Mouse (Mus musculus) 3T3-L1 (cell line): ENCODE data around the gene Col8a1.

Source experiments
- DNase-seq: peaks from one replicate; pipeline ENCODE4 v3.0.0-alpha.2; 2015; ENCODE audit warnings: low read depth, low spot score

Gene Col8a1

DNA sequence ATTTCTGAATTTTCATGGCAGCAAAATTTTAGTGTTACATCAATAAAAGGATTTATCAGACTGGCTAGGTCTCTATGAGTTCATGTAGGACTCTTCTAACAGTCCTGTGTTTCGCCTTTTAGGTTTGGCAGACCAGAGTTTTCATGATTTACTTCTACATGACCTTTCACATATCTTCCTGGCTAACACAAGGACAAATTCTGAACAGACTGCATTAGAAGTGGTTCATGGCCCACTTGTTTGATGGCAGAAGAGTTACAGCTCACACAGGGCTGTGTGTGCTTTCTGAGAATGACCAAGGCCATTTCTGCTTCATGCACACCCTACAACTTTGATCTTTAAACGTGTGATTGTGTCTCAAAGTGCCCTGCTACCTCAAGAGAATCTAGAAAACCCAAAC, 82.3 kb downstream of the Col8a1 start:
- peak; percentile 62 for DNase-seq

DNA sequence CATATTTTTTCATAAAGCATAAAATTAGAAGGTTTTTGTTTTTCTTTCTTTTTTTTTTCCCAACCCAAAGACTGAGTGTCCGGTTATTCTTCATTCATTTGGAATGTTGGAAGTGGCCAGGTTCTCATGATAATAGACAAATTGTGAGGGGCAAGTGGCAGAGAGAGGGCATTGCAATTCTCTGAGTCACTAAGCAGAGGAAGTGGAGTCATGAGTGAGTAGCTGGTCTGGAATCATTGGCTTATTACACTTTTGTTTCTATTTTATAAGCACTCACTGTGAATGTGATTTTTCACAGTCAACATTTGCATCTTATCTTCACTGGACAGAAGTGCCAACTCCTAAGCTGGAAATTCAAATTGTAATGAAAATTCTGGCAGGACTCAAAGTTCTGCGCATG, 82.9 kb downstream of the Col8a1 start:
- peak; percentile 97 for DNase-seq

- DNase-seq = peak; percentile 89
Observed at GRCm38 (mm10) chr16:57669348-57669747, 85.2 kb downstream of the Col8a1 start.

GRCm38 (mm10) chr16:57662661-57663060, 91.9 kb downstream of the Col8a1 start:
- no peak for DNase-seq

DNA sequence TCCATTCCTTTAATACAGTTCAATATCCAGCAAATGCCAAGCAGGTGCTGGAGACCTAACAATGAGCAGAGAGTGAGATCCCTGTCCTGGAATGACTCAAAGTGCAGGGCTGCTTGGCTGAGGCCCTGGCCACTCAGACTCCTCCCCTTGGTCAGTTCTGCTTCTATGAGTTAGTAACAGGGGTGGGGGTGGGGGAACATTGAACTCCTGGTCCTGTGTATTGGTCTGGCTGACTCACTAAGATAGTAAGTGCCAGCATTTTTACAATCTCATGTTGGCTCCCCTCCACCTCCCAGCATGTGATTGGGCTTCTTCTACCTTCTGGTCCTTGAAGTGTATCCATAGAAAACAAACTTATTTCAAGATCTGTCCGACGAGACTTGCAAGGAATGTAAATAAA, 104.6 kb downstream of the Col8a1 start:
- DNase-seq = peak; percentile 93

DNA sequence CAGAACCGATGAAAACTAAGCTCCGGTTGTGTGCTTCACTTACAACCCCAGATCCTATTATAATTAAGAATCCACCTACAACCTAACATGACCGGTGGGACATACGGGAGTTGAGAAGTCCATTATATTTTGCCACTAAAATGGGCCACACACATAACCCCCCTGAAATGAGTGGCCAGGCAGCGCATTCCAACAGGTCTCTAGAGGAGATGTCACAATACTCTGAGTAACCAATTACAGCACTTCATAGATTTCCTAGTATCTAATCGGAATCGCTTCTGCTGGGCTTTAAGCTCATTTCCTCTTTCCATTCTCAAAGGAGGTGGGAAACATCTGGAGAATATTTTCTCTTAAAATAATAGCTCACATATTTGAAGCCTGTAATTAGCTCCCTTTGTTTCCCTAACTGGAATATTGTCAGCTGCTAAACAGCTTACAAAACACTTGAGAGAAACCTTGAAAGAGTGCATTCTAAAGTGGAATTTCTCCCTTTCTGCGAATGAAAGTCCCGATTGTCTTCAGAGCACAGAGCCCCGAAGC, 113.1 kb downstream of the Col8a1 start:
- no peak for DNase-seq

DNA sequence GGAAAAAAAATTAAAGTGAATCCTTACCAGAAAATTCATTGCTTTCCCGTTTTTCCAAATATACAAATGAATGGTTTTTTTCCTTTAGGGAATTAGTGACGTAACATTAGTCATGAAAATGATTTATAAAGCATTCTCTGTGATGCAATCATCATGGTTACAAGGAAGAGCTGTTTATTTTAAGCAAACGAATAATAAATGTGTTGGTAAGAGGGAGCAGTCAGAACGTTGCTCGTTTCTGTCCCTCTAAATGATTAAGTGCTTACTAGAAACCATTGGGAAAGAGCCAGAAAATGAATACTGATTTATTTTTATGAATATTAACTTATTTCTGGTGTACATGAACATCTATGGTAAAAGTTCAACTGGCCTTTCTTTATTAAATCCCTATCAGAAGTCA, 119.8 kb downstream of the Col8a1 start:
- peak; percentile 48 for DNase-seq

GRCm38 (mm10) chr16:57634191-57634590, 120.3 kb downstream of the Col8a1 start:
- DNase-seq = peak; percentile 92

GRCm38 (mm10) chr16:57611768-57612167, 142.8 kb downstream of the Col8a1 start:
- peak; percentile 82 for DNase-seq

DNA sequence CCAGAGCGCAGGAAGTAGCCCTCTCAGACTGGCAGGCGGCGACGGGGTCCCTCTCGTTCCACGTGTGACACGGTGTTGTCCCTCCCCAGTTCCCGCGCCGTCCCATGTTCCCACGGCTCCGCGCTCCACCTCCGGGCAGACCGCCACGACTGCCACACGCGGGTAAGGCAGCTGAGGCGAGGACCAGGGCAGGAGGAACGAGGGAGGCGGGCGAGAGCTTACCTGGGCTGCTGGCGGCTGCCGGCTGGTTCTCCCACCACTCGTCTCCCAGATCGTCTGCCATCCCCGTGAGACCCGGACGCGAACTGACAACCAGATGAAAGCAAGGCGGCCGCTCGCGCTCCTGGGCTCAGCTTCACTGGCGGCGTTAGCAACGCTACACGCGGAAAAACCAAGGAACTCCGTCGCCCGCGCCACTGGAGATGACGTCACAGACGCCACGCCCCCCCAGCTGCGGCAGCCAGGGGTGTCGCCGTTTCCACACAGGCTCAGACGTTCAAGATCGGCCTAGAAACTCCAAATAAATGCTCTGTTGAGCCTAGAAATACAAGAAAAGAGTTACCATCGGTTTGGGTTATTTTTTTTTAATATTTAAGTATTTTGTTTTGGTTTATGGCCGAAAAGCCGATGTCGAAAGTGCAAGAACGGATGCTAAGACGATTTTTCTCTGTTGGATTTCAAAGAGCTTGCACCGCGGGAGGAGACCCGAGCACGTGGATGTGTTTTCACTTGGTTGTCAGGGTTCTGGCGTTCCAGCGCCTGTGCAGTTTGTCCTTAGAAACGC, 147.9 kb downstream of the Col8a1 start, which contains the start of gene Cmss1:
Gene Cmss1 (minus strand): TSS at position 421 of the 784 bp plus-strand sequence.
- DNase-seq = peak; percentile 87

GRCm38 (mm10) chr16:57601031-57601430, 153.5 kb downstream of the Col8a1 start:
- DNase-seq = no peak

DNA sequence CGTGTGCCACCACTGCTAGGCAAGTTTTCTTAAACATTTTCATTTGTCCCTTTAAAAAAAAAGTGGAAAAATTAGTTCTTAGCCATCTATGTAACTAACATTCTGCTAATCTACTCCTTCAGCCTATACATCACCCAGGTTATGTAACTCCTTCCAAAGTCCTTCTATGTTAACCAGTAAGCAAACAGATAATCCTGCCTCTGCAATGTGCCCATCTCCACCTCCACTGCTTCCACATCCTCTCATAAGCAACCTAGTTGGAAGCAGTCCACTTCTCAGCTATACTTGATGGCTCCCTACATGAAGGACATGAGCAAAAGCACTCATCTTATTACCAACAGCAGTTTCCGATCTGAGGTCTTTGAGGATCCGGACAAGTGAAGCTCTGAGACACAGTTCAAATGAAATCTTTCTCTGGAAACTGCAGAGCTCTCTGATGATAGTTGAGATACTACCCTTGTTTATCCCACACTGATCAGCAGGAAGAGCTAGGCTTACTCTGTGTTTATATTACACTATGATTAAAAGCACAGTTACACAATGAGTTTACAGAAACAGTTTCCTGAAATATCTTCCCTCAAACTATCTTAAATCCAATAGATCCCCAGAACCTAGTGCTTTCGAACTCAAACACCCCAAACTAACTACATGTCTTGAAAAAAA, 157.1 kb downstream of the Col8a1 start:
- DNase-seq = no peak

DNA sequence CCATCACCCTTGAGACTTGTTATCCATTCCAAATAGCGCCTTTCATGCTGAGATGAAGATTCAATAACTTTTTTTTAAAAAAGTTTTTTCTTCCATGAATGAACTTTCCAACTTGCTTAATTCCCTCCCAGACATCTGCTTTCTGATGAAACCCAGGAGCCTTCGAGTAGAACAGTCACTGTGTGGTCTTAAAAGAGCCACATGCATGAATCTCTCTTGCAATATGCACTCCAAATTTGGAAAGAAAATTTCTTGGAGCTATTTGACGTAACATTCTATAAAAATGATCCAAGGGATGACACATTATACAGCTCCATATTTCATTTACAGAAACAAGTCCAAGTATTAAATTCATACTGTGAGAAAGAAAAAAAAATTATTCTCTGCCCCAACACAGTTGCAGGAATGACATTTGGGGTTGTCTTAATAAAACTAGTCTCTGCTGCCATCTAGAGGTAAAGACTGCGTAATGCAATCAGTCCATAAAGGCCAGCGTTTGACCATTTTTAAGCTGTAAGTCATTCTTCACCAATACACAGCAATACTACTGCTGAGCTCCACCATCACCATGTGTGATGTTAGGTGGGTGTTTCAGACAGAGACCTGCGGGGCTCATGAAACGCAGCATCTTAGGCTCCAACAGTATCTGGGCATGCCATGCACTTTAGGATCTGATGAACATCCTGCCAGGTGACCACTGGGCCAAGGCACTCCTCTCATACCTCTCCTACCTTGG, 160.9 kb downstream of the Col8a1 start:
- peak; percentile 90 for DNase-seq

DNA sequence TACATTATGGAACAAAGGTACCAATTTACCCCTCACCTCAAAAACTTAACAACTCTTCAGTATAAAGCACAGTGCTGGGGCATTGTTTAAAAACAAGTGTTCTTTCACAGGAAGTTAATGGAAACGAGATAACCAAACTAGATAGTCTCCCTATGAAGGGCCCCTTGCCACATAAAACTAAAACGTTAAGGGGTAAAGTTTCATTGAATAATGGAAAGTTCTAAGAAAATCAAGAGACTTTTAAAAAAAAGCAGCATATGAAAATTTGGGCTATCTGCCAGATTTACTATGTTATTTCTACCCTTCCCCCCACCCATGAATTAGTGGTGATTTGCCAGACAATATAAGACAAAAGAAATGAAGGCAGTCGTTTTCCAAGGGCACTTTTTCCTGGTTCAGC, 169.3 kb downstream of the Col8a1 start:
- no peak for DNase-seq

DNA sequence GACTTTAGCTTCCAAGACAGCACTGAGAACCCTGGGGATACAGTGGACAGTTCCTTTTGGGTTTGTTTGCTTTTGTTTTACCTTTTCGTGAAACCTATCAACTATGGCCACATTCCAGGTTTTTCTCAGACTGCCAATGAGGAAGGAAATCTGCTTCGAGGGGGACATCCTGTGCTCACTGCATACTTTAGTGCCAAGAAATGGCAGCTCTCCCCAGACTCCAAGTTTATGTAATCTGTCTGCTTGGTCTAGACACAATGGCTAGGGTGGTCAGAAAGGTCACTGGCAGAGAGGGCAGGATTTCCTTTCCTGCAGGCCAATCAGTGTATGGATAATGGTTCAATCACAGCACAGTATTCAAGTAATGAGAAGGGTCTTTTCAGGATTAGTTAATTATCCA, 172.5 kb downstream of the Col8a1 start:
- DNase-seq = no peak

GRCm38 (mm10) chr16:57580041-57580440, 174.5 kb downstream of the Col8a1 start:
- no peak for DNase-seq

DNA sequence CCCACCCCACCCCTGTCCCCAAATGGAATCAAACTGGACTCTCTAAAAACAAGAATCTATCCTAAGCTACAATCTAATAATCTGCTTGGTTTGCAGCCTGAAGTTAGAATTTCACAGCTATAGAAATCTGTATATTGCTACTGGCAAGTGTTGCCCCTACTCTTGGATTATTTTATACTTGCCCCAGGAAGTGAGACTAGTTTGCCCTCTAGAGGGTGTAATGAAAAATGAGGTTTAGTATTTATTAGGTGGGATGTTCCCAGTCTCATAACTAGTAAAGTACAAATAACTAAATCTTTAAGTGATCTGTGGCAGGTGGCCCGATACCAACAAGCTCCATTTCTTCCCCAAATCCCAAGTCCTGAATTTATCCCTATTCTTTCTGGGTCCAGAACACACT, 177.0 kb downstream of the Col8a1 start:
- DNase-seq = peak; percentile 64

GRCm38 (mm10) chr16:57575764-57576388, 178.7 kb downstream of the Col8a1 start:
- DNase-seq = no peak
